Mouse (Mus musculus): ENCODE data around the gene Ankrd22.
"Not testable (repeated sequence)": the region's sequence is repeated elsewhere in the genome, so short reads cannot be mapped to it uniquely, and the experiment has no call there.

Ankrd22 gene

DNA sequence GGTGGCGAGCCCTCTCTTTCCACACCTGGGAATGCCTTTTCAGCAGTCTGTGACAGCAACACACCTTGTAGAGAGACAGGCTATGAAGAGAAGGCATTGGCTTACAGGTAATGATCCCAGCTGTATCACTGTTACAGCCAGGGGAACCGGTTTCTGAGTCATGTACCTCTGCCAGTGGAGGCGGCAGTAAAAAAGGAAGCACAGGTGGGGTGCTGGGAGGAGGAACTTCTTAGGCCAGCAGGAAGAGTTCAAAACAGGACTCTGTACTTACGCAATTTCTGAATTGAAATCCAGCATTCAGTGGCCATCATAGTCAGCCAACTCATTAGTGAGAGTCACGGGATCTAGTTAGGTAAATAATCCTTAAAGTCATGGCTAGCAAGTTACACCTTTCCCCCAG lies at the start of gene Ankrd22:
Gene Ankrd22 (minus strand): TSS at position 163 of the 400 bp plus-strand sequence.
- DNase-seq (ENCODE audit: low read depth), result no peak

DNA sequence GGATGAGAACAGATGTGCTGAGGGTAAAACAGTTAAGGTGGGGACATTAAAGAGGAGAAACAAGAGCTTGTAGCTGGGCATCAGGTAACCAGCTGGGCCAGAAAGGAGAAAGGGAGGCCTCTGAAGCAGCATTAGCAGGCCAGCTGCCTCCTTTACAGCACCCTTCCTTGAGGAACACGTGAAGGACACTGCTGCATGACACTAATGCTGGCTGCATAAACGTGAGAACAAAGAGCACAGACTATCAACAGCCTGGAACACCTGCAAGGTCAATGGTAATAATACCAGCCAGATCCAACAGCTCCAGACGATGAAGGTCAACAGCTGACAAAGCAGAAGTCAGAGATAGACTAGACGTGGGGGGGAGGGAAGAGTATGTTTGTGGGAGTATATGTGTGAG lies 48.3 kb upstream of the Ankrd22 start:
- DNase-seq (ENCODE audit: low read depth), result no peak

DNA sequence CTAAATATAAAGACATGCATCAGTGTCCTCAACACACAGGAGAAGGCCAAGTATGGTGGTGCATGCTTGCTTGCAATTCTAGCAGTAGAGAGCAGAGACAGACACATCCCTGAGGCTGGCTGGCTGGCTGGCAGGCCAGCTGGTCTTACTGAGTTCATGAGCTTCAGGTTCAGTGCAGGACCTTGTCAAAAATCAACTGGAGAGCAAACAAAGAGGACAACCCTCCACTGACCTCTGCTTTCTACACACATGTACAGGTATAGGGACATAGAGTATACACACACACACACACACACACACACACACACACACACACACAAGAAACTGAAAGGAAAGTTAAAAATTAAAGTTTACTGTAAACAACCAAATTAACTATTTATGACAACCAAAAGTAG lies 47.4 kb upstream of the Ankrd22 start:
- DNase-seq (ENCODE audit: low read depth), result no peak

DNA sequence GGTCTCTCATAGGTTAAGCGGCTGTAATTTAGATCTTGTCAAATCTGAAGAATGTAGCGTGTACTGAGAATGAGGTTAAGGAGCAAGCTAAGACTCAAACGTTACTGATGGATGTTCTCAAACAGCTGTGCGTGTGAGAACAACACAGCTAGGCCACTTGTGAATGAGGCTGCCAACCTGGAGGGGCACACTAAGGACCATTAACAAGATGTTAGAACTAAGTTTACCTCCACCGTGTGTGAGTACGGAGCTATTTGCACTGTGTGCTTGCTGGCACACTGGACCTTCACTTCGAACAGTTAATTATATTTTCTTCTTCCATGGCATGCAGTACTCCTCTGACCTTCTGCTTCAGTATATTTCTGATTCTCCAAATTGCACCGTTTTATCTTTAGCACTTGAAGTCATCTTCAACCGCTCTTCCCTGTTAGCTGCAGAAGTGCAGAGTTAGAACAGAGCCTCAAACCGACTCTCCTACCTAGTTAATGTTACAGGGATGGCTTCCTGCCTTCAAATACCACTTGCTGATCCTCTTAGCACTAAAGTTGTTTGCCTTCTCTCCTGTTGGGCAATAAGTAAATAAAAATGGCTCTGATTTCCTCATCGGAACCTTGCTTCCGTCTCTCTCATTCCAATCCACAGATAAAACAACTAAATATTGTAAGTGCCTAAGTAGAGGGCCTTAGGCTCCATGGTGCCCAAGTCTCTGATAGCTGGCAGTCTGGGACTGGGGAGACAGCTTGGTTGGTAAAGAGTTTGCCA lies 46.8 kb upstream of the Ankrd22 start:
- DNase-seq (ENCODE audit: low read depth), result no peak

DNA sequence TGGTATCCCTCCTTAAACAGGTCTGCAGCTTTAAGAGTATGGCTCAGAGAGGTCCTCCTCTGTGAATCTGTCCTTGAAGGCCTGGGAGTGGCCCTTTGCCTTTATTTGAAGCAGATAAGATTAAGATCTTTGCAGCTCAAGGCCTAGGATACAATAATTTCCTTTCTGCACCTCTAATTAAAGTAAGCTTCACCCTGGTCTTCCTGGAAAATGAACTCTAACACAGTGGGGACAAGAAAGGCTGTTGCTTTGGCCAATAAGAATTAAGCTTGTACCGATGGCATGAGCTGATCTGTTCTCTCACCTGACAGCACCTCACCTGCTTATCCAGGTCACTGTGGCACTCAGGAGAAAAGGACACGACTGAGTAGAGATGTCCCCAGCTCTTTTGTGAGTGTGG lies 45.0 kb upstream of the Ankrd22 start:
- DNase-seq (ENCODE audit: low read depth), result no peak

DNA sequence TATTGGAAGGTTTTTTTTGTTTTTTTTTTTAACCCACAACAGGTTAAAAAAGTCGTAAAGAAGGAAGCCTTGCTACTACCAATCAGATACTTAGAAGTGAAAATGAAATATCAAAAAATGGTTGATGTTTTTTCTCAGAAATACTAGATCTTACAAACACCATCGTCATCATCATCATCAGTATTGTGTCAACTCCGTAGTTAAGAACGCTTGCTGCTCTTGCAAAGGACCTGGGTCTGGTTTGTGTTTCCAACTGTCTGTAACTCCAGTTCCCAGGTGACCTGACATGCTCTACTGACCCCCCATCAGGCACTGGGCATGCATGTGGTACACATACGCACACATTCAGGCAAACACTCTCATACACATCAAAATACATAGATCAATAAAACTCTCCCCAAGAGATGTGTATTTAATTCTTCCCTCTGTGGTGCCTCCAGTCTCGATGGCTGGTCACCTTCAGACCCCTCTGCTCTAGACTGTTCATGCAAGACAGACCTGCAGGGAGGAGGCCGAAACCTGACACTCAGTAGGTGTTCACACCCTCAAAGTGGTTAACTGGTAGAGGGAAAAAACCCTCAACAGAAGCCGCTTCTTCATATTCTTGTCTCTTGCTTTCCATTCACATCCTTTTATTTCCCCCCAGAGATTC lies 44.2 kb upstream of the Ankrd22 start:
- DNase-seq (ENCODE audit: low read depth), result no peak

DNA sequence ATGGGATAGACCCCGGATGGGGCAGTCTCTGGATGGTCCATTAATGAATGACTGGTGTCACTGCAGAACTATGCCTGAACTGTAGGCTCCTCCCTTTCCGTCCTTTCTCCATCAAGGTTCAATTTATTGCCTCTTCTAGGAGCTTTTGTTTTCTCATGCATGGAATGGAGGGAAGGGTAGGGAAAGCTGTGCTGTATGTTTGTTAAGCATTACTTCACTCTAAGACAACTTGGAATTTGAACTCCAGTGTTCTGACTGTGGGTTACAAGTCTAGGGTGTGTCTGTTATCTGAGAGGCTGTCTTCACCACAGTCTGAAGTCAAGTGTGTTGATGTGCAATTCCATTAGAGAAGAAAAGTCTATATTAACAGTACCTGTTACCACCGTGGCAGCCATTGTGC lies 43.2 kb upstream of the Ankrd22 start:
- no peak for DNase-seq (ENCODE audit: low read depth)

DNA sequence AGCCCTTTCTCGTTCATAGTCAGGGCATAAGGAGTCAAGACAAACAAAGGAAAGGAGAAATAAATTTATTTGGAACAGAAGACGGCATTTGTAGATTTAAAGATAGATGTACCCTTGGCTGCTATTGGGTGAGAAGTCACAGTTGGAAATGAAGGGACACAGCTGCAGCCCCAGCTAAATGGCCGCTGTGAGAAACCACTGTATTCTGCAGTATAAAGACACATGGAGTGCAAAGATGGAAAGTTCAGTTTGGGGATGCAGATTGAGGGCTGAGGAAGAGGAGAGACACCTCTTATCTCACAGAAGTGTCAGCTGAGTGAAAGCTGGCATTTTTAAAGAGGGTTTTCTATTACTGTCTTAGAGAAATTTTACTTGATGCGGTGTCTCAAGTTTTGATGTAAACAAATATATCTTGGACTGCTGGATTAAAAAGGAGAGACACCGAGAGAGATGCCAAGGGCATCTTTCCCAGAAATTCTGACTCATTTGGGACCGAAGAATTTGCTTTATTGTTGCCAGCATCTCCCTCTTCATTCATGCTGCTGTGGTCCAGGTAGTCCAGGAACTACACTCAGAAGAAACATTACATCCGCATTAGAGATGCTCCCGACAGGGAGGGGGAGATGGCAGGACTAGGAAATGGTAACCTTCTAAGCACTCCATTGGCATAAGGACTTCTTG lies 41.0 kb upstream of the Ankrd22 start:
- DNase-seq (ENCODE audit: low read depth), result peak; percentile 50

DNA sequence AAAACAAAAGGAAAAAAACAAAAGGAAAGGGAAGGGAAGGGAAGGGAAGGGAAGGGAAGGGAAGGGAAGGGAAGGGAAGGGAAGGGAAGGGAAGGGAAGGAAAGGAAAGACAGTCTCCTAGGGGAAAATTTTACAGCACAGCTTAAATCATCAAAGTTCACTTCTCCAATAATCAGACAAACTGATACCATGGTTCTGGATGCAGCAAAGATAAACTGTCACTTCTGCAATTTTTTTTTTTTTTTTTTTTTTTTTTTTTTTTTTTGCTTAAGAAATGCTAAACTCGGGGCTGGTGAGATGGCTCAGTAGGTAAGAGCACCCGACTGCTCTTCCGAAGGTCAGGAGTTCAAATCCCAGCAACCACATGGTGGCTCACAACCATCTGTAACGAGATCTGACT lies 40.3 kb upstream of the Ankrd22 start:
- not testable (repeated sequence) for DNase-seq (ENCODE audit: low read depth)

DNA sequence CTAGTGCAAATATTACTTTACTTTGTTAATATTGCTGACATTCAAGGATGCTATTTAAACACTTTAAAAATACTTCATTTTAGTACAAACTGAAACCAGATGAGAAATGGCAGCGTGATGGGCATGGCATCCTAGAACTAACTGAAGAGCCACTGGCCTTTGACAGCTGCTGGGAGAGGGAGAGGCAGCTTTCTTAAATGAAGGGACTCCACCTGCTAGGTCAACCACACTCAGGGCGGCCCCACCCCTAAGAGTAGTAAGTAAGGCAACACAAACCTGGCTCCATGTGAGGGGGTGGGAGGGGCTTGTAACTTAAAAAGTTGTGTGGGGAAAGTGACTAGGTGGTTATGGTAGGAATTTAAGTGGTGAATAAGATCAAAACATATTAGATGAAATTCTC lies 36.8 kb upstream of the Ankrd22 start:
- no peak for DNase-seq (ENCODE audit: low read depth)

DNA sequence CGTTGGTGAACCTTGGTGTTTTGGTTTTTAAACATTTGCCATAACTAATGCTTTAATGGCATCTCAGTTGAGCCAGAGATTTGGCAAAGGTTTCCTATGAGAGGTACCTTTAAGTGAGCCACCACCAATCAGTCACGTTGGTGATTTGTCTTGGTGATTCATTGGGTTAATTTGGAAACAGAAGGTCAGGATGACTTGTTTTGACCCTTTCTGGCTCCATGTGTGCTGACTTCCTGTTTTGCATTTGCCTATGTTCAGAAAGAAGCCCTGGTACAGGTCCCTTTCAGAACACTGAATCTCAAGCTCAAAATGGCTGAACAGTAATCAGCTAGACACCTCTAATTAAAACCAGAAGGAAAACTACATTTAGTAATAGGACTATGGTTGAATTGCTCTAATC lies 33.6 kb upstream of the Ankrd22 start:
- no peak for DNase-seq (ENCODE audit: low read depth)

DNA sequence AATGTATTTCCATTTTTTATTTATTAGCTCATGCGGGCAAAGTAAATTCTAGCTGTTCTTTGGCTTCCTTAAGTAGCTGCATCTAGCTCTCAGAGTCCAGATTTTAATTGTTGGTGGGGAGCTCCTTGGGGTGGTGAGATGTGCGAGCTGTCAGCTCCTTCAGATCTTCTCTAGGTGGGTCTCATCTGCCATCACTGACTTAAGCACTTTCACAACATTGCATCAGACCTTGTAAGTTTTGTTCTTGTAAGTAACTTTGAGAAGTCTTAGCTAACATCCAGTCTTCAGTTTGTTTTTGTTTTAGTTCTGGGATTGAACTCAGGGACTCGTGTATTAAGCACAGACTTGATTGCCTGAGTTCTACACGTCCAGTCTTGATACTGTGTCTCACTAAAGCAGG lies 33.0 kb upstream of the Ankrd22 start:
- DNase-seq (ENCODE audit: low read depth), result no peak

DNA sequence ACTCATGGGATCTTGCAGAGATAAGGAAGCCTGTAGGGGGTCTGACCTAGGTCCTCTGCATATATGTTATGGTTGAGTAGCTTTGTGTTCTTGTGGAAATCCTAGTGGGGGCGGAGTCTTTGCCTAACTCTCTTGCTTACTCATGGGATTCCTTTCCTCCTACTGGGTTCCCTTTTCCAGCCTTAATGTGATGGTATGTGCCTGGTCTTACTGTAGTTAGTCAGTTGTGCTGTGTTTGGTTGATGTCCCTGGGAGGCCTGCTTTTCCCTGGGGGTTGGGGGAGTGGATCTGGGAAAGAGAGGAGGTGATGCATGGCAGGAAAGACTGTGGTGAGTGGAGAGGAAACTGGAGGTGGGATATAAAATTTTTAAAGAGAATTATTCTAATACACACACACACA lies 32.2 kb upstream of the Ankrd22 start:
- DNase-seq (ENCODE audit: low read depth), result no peak

DNA sequence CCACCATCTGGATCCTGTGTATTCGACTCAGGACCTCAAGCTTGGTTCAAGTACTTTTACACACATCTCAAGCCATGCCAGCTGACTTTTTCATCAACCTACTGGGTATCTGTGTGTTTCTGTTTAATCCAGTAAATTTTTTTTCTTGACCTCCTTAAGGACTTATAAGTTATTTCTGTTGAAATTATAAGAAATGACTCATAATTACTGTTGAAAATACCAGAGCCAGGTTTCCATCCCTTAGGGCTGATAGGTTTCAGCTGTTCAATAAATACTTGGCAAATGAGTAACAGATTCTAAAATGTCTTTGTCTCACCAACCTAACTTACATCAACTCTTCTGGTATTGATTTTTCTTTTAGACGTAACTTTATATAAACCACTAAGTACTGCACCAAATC lies 29.2 kb upstream of the Ankrd22 start:
- no peak for DNase-seq (ENCODE audit: low read depth)

DNA sequence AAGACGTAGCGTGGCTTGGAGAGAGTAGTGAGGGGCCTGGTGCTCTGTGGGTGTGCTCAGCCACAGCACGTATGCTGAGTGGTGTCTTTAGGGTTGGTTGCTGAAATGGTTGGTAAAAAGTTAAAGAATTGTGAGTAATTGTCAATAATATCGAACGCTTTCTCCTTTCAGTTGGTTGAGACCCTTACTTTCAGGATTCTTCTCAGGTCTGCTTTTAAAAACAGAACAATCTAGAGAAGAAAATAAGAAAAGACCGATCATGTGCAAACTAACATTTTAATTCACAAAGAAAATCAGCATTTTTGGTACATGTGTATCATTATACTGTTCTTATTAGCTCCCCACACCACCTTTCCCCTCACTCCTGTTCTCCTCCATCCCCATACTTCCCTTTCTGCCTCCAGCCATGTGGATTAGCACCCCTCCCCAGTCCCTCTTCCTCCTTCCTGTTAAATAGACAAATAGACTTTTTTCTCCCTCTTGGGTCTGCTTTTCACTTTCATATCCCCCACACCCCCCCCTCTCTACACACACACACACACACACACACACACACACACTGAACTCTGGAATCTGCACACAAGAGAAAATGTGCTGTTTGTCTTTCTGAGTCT lies 28.4 kb upstream of the Ankrd22 start:
- no peak for DNase-seq (ENCODE audit: low read depth)

DNA sequence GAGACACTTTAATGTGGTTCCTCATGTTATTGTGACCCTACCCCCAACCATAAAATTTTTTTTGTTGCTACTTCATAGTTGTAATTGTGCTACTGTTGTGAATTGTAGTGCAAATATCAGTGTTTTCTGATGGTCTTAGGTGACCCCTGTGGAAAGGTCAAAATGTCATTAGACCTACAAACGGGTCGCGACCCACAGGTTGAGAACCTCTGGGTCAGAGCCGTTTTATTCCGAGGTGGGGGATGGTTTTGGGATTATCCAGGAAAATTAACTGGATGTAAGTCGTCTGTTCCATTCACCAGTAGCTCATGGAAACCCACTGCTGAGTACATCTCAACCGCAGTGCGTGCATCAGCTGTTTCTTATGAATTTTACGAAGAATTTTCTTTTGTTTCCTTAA lies 27.8 kb upstream of the Ankrd22 start:
- no peak for DNase-seq (ENCODE audit: low read depth)

DNA sequence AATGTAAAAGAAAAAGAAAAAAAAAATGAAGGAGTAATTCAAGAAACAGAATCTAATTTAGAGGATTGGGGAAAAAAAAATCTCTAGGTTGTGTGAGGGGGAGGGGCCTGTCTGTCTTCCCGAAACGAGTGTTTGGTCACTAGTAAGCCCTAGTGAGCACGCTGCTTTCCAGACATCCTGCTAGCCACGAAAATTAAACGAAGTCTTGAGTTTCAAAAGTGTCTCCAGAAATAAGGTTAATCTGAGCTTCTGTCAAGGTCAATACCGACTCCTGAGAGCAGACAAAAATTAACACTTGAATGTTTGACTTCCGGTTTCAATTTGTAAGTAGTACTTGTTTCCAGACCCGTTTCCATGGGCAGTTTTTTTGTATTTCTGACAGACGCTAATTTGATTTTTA lies 27.3 kb upstream of the Ankrd22 start:
- DNase-seq (ENCODE audit: low read depth), result no peak

DNA sequence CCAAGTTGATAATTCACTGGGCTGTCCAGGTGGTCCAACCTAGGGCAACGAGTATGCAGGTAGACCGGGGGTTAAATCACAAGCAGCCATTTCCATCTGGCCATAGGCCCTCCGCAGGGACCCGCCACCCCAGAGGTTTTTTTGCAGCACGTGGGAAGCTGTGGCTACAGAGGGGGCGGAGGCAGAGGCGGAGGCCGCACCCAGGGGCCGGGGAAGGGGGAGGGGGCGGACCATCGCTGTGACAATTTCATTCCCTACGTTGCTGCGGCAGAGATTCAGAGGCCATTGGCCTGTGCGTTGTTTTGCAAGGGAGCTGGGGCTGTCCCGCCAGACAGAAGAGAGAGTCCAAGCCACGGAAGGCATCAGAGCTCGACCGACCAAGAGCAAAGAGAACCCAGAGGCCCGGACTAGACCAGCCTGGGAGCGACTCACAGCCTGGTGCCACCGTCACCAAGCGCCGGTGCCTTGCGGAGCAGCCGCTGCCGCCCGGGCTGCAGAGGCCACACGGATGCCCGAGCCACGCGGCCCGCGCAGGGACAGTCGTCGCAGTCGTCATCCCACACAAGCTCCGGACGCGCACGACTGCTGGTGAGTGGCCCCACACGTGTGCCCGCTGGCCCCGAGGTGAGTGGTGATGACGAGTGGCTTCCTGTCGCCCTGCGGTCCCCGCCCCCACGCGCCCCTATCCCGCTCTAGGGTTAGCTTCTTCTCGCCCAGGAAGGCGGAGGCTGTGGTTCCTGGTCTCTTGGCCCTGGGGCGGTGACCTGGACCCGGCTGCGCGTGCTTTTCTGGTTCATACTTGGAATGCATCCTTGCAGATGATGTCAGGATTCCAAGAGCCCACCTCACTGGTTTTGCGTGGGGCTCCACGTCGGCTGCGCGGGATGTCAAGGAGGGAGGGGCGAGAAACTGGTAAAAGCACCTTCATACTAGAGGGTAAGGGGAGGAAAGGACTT lies 26.4 kb upstream of the Ankrd22 start, which contains the start of gene Stambpl1:
Gene Stambpl1 (plus strand): TSS at position 222 of the 956 bp plus-strand sequence.
- DNase-seq (ENCODE audit: low read depth), result no peak

DNA sequence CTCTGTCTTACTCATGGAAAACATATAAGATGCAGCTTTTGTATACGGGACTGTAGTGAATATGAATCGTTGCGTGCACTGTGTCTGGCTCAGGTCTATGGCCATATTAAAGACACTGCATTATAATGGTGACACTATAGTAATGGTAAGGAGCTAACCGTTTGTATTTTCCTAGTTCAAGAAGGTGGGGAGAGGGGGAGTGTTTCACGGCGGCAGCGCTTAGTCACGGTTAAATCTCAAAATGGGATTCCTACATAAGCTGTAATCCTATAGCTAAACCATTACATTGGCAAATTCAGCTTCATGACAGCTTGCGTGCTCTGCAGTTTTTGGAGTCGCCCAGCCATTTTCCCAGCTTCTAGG lies 25.8 kb upstream of the Ankrd22 start:
- no peak for DNase-seq (ENCODE audit: low read depth)

DNA sequence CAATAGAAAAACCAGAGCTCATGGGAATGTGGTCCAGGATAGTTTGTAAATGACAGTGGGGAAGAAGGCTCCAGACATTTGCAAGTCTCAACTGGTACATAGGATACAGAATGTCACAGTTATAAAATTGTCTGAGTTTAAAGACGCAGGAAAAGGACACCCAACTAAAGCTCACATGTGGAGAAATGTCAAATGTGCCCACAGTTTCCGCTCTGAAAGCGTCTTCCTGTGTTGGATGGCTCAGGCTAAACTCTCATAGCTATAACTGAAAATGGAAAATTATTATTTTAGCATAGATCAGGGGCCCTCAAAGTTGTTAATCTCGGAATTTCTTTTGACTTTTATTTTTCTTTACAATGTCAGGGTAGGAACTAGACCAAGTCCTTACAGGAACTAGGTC lies 21.0 kb upstream of the Ankrd22 start:
- DNase-seq (ENCODE audit: low read depth), result no peak

DNA sequence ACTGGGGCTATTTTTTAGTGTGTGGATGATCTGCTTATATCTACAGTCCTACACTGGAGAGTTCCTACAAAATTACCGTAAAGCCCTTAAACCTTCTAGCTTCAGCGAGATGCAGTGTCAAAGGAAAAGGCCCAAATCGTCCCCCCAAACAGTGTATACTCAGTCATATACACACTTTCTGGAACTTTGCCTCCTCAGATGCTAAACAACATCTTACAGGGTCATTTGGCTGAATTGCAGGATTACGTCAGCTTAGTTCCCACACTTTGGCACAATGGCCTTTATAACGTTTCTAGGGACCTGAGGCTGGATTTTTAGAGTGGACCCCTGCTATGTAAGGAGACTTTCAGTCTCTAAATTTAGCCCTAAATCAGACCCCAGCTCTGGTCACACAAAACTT lies 16.6 kb upstream of the Ankrd22 start:
- no peak for DNase-seq (ENCODE audit: low read depth)

DNA sequence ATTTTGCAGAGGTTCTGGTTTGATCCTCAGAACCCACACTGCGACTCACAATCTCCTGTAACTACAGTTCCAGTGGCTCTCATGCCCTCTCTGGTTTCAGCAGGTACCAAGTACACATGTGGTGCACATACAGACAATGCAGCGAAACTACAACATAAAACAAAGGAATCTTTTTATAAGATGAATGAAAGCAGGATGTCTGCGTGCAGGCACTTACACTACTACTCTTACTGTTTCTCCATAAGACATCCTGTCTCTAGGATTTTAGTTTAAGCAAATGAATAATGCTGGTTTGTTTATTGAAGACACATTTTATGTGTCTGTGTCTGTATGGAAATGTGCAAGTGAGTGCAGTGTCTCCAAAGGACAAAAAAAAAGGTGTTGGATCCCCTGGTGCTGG lies 15.4 kb upstream of the Ankrd22 start:
- DNase-seq (ENCODE audit: low read depth), result no peak
